Mouse (Mus musculus) spleen, postnatal 4 days (tissue): ENCODE measurements around the gene Krtap1-5.

Experiments used
- DNase-seq, 2 experiments: peaks; one replicate each; pipeline ENCODE4 v3.0.0; 2022; ENCODE audit warnings: low spot score in 2 of 2

Krtap1-5 gene

DNA sequence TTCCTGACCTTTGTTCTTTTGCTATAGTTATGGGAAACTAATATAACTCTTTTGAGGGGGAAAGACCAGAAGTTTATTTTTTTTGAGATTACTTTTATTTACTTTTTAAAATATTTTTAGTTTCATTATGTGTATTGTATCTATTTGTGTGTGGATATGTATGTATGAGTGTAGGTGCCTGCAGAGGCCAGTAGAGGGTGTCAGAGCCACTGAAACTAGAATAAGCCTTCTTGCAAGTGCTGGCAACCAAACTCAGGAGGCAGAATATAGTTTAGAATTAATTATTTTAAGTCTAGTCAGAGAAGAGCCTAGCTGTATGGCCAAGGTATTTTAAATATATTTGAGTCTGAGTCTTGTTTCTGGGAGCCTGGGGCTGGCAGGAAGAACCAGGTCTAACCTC lies 32.9 kb downstream of the Krtap1-5 start:
- no peak for DNase-seq

GRCm38 (mm10) chr11:99539721-99540120 lies 41.1 kb downstream of the Krtap1-5 start:
- DNase-seq = no peak
